Mouse (Mus musculus): Measurements from ENCODE around the gene Cpt1c.

The Cpt1c gene

DNA sequence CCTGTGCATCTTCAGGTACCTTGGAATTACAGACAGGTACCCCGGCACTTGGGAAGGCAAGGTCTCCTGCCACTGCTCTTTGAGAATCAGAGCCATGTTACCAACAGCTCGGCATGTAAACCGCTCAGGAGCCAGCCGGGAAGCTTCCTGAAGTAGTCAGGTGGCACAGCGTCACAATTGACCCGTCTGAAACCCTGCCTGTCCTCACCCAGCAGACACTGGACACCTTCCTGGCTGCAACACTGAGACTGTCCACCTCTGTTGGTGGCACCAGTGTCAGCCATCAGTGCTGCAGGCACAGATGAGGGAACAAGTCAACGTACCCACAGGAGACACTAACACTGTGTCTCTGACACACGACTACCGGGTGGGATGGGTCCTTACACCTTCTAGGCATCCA lies 59.3 kb downstream of the Cpt1c start:
- no peak for DNase-seq

DNA sequence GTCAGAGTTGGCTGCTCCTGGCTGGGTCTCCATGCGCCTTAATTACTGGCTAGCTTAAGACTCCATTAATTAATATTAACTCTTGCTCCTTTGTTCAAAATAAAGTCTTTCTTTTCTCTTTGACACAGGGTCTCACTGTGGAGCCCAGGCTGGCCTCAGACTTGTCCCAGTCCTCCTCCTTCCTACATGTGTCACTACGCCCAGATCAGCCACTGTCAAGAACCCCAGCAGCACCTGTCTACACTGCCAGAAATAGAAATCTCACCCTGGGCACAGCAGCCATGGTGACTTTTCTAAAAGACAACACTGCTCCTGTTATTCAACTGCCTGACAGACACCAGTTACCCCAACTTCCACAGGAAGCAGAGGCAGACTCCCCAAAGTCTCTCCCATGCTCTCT lies 60.3 kb downstream of the Cpt1c start:
- DNase-seq = no peak
